Mouse (Mus musculus): ENCODE data around the gene Rhof. TPM values are rescaled to one million over a fixed set of nuclear protein-coding genes. Genes with fewer than 3 reads are reported as not detected.

Rhof gene
- polyA plus RNA-seq, 1 experiment from 2014 or later: 16.7 TPM

- 86% methylated on average over 9 of the region's 9 CpGs for WGBS
- no peak overlapping the region for H3K9ac ChIP-seq
Observed at GRCm38 (mm10) chr5:123130030-123130813, 2.3 kb downstream of the Rhof start.

GRCm38 (mm10) chr5:123129170-123129757 is 3.2 kb downstream of the Rhof start:
- no peaks in the 10 kb centered on the region for H3K27me3 ChIP-seq
- no peaks in the 10 kb centered on the region; the same call in 1 of the 2 replicates for H3K36me3 ChIP-seq
- 86% methylated on average over 10 of the region's 10 CpGs for WGBS
- no peak overlapping the region for H3K4me2 ChIP-seq
- no peak overlapping the region for H3K4me3 ChIP-seq
- H3K27ac ChIP-seq (replicated peaks): no peak overlapping the region
- H3K4me1 ChIP-seq (replicated peaks): peaks cover 29% of the 10 kb centered on the region
- H3K9ac ChIP-seq: no peak overlapping the region
- no peak for ATAC-seq (ENCODE audit: low FRiP score, low read depth)
- H3K9me3 ChIP-seq: no peaks in the 10 kb centered on the region

More at GRCm38 (mm10) chr5:123130030-123130813, 2.3 kb downstream of the Rhof start:
- Histone ChIP-seq H3K27me3 (no peaks in the 10 kb centered on the region), H3K27ac (replicated peaks) (no peak overlapping the region), H3K4me3 (no peak overlapping the region), H3K36me3 (no peaks in the 10 kb centered on the region; the same call in 1 of the 2 replicates), H3K4me1 (replicated peaks) (peaks cover 39% of the 10 kb centered on the region), H3K4me2 (no peak overlapping the region), H3K9me3 (no peaks in the 10 kb centered on the region)
- ATAC-seq (ENCODE audit: low FRiP score, low read depth): no peak

GRCm38 (mm10) chr5:123128426-123129169 is 3.9 kb downstream of the Rhof start:
- no peaks in the 10 kb centered on the region for H3K9me3 ChIP-seq
- no peak overlapping the region for H3K9ac ChIP-seq
- H3K4me3 ChIP-seq: no peak overlapping the region
- H3K4me2 ChIP-seq: no peak overlapping the region
- no peak for ATAC-seq (ENCODE audit: low FRiP score, low read depth)
- no peaks in the 10 kb centered on the region for H3K27me3 ChIP-seq
- H3K36me3 ChIP-seq: no peaks in the 10 kb centered on the region; the same call in 1 of the 2 replicates
- H3K27ac ChIP-seq (replicated peaks): no peak overlapping the region
- H3K4me1 ChIP-seq (replicated peaks): peaks cover 23% of the 10 kb centered on the region
- 56% methylated on average over 10 of the region's 10 CpGs for WGBS

- H3K4me3 ChIP-seq: no peak overlapping the region
- no peak overlapping the region for H3K27ac ChIP-seq (replicated peaks)
- H3K9ac ChIP-seq: no peak overlapping the region
- no peaks in the 10 kb centered on the region for H3K9me3 ChIP-seq
- 75% methylated on average over 6 of the region's 6 CpGs for WGBS
- H3K36me3 ChIP-seq: no peaks in the 10 kb centered on the region; the same call in 1 of the 2 replicates
- peaks cover 8% of the 10 kb centered on the region for H3K4me1 ChIP-seq (replicated peaks)
- H3K27me3 ChIP-seq: no peaks in the 10 kb centered on the region
- no peak overlapping the region for H3K4me2 ChIP-seq
- ATAC-seq (ENCODE audit: low FRiP score, low read depth): no peak
Observed at GRCm38 (mm10) chr5:123127031-123127430, 5.5 kb downstream of the Rhof start.

- no peaks in the 10 kb centered on the region for H3K27me3 ChIP-seq
- H3K36me3 ChIP-seq: no peaks in the 10 kb centered on the region; the same call in 1 of the 2 replicates
- no peaks in the 10 kb centered on the region; the same call in 1 of the 2 replicates for H3K4me1 ChIP-seq (replicated peaks)
- no peak for ATAC-seq (ENCODE audit: low FRiP score, low read depth)
- H3K4me3 ChIP-seq: no peak overlapping the region
- no peaks in the 10 kb centered on the region for H3K9me3 ChIP-seq
- H3K4me2 ChIP-seq: no peak overlapping the region
- no peak overlapping the region for H3K9ac ChIP-seq
- 85% methylated on average over 18 of the region's 18 CpGs for WGBS
- H3K27ac ChIP-seq (replicated peaks): no peak overlapping the region
Observed at GRCm38 (mm10) chr5:123125638-123126406, 6.7 kb downstream of the Rhof start.

GRCm38 (mm10) chr5:123125105-123125504 is 7.4 kb downstream of the Rhof start:
- Histone ChIP-seq H3K9ac (no peak overlapping the region), H3K4me3 (no peak overlapping the region), H3K36me3 (no peaks in the 10 kb centered on the region; the same call in 1 of the 2 replicates), H3K9me3 (no peaks in the 10 kb centered on the region), H3K27me3 (no peaks in the 10 kb centered on the region), H3K27ac (replicated peaks) (no peak overlapping the region), H3K4me1 (replicated peaks) (no peaks in the 10 kb centered on the region; the same call in 1 of the 2 replicates), H3K4me2 (no peak overlapping the region)
- no peak for ATAC-seq (ENCODE audit: low FRiP score, low read depth)
- 89% methylated on average over 6 of the region's 6 CpGs for WGBS

GRCm38 (mm10) chr5:123122181-123122580 is 10.3 kb downstream of the Rhof start:
- no peak overlapping the region for H3K27ac ChIP-seq (replicated peaks)
- no peaks in the 10 kb centered on the region for H3K4me1 ChIP-seq (replicated peaks)
- no peaks in the 10 kb centered on the region for H3K36me3 ChIP-seq
- H3K9me3 ChIP-seq: no peaks in the 10 kb centered on the region
- no peak overlapping the region for H3K9ac ChIP-seq
- 95% methylated on average over 4 of the region's 4 CpGs for WGBS
- no peak for ATAC-seq (ENCODE audit: low FRiP score, low read depth)
- no peak overlapping the region for H3K4me3 ChIP-seq
- no peaks in the 10 kb centered on the region for H3K27me3 ChIP-seq
- no peak overlapping the region for H3K4me2 ChIP-seq

- H3K9ac ChIP-seq: no peak overlapping the region
- H3K36me3 ChIP-seq: no peaks in the 10 kb centered on the region
- no peaks in the 10 kb centered on the region for H3K4me1 ChIP-seq (replicated peaks)
- ATAC-seq (ENCODE audit: low FRiP score, low read depth): no peak
- no peaks in the 10 kb centered on the region for H3K9me3 ChIP-seq
- no peak overlapping the region for H3K4me2 ChIP-seq
- no peak overlapping the region for H3K4me3 ChIP-seq
- no peaks in the 10 kb centered on the region for H3K27me3 ChIP-seq
- 42% methylated on average over 7 of the region's 7 CpGs for WGBS
- no peak overlapping the region for H3K27ac ChIP-seq (replicated peaks)
Observed at GRCm38 (mm10) chr5:123120624-123121215, 11.8 kb downstream of the Rhof start.

GRCm38 (mm10) chr5:123118826-123119225 is 13.7 kb downstream of the Rhof start:
- Histone ChIP-seq H3K4me2 (no peak overlapping the region), H3K4me1 (replicated peaks) (no peaks in the 10 kb centered on the region), H3K9me3 (no peaks in the 10 kb centered on the region), H3K9ac (no peak overlapping the region), H3K27ac (replicated peaks) (no peak overlapping the region), H3K4me3 (no peak overlapping the region), H3K27me3 (no peaks in the 10 kb centered on the region), H3K36me3 (no peaks in the 10 kb centered on the region)
- no peak for ATAC-seq (ENCODE audit: low FRiP score, low read depth)
- 78% methylated on average over 10 of the region's 10 CpGs for WGBS

GRCm38 (mm10) chr5:123117773-123118172 is 14.7 kb downstream of the Rhof start:
- Histone ChIP-seq H3K4me3 (no peak overlapping the region), H3K4me1 (replicated peaks) (no peaks in the 10 kb centered on the region), H3K4me2 (no peak overlapping the region), H3K27me3 (no peaks in the 10 kb centered on the region), H3K27ac (replicated peaks) (no peak overlapping the region), H3K36me3 (no peaks in the 10 kb centered on the region), H3K9me3 (no peaks in the 10 kb centered on the region), H3K9ac (no peak overlapping the region)
- 88% methylated on average over 8 of the region's 8 CpGs for WGBS
- no peak for ATAC-seq (ENCODE audit: low FRiP score, low read depth)

- Histone ChIP-seq H3K4me3 (no peak overlapping the region), H3K9ac (no peak overlapping the region), H3K9me3 (no peaks in the 10 kb centered on the region), H3K27ac (replicated peaks) (no peak overlapping the region), H3K4me2 (no peak overlapping the region), H3K27me3 (no peaks in the 10 kb centered on the region), H3K36me3 (no peaks in the 10 kb centered on the region), H3K4me1 (replicated peaks) (no peaks in the 10 kb centered on the region)
- WGBS: 19% methylated on average over 10 of the region's 10 CpGs
- ATAC-seq (ENCODE audit: low FRiP score, low read depth): no peak; the same call in 1 of the 2 replicates
Observed at GRCm38 (mm10) chr5:123117257-123117656, 15.2 kb downstream of the Rhof start.
